Comparison of ENCODE assay signal across 10 mouse cellular contexts in genomic region chr4:149875986-149876501, GRCm38 (mm10).
A peak's percentile ranks its signal among the peaks of the same experiment; 100 is the strongest.
DNase-seq lines count a peak whose midpoint lies in the region; ATAC-seq and TF ChIP-seq lines count a peak whose summit lies in the region.
"Had no signal": no experiment of that assay in that cellular context is flagged by ENCODE, and none has a peak within 500 bp of the region (broad histone marks: within the 10 kb centered on the region; RNA-seq: fewer than 3 reads in every experiment).

No protein-coding gene starts in this region.

- H3K79me2 ChIP-seq in myocyte (ENCODE audit: control insufficient read depth, insufficient read depth), result no peaks in the 10 kb centered on the region

- no peaks in the 10 kb centered on the region for H3K27me3 ChIP-seq in intestine, embryonic 16.5 days (replicated peaks; ENCODE audit: control insufficient read depth, insufficient read depth, low read length)
- no peaks in the 10 kb centered on the region for H3K27me3 ChIP-seq in intestine, embryonic 15.5 days (replicated peaks)
- H3K27me3 ChIP-seq in hindbrain, embryonic 10.5 days (ENCODE audit: insufficient read depth, poor library complexity, severe bottlenecking), result peaks cover 22% of the 10 kb centered on the region
- H3K27me3 ChIP-seq in myocyte (ENCODE audit: control insufficient read depth, insufficient read depth, insufficient read length), result no peaks in the 10 kb centered on the region
- H3K27me3 ChIP-seq in kidney, embryonic 14.5 days (ENCODE audit: control insufficient read depth, insufficient read depth, low read length), result no peaks in the 10 kb centered on the region
- H3K27me3 ChIP-seq: embryonic facial prominence, embryonic 15.5 days had no signal

- no peak for ATAC-seq in intestine, embryonic 16.5 days
- no peak for ATAC-seq in intestine, embryonic 15.5 days
- ATAC-seq in kidney, embryonic 14.5 days (ENCODE audit: low FRiP score, low TSS enrichment), result no peak

- H3K4me1 ChIP-seq in intestine, embryonic 16.5 days (ENCODE audit: control insufficient read depth, insufficient read depth, low read length), result peaks cover 30% of the 10 kb centered on the region
- peaks cover 23% of the 10 kb centered on the region for H3K4me1 ChIP-seq in intestine, embryonic 15.5 days (replicated peaks)
- peaks cover 68% of the 10 kb centered on the region for H3K4me1 ChIP-seq in hindbrain, embryonic 10.5 days (replicated peaks)
- peaks cover 44% of the 10 kb centered on the region for H3K4me1 ChIP-seq in kidney, embryonic 14.5 days (ENCODE audit: control insufficient read depth, insufficient read depth, low read length)

- no peak overlapping the region for H3K4me3 ChIP-seq in intestine, embryonic 16.5 days (ENCODE audit: low read length)
- no peak overlapping the region for H3K4me3 ChIP-seq in intestine, embryonic 15.5 days (replicated peaks)
- H3K4me3 ChIP-seq in hindbrain, embryonic 10.5 days, result no peak overlapping the region
- no peak overlapping the region for H3K4me3 ChIP-seq in myocyte
- no peak overlapping the region for H3K4me3 ChIP-seq in kidney, embryonic 14.5 days (ENCODE audit: low read length)
- H3K4me3 ChIP-seq: embryonic facial prominence, embryonic 15.5 days had no signal

- no peak overlapping the region for H3ac ChIP-seq in myocyte (ENCODE audit: control insufficient read depth, insufficient read length)

- DNase-seq in embryo, embryonic 10.5 days (ENCODE audit: low spot score), result peak; percentile 75
- peak; percentile 59 for DNase-seq in hindbrain, embryonic 10.5 days (ENCODE audit: low spot score)
- DNase-seq in heart, postnatal 10 days, result no peak
- no peak for DNase-seq in urinary bladder, postnatal 14 days (ENCODE audit: low spot score)
- DNase-seq: kidney, adult 8-10 months had no signal

- 67% methylated on average over 8 of the region's 8 CpGs for WGBS in intestine, embryonic 16.5 days
- 72% methylated on average over 8 of the region's 8 CpGs for WGBS in intestine, embryonic 15.5 days
- 55% methylated on average over 8 of the region's 8 CpGs for WGBS in hindbrain, embryonic 10.5 days
- 54% methylated on average over 8 of the region's 8 CpGs for WGBS in kidney, embryonic 14.5 days

- intact Hi-C loops in heart, postnatal 10 days (cut with DNase I), result no loop called here

- no peak for TF ChIP-seq POLR2A in myocyte (IDR thresholded peaks at IDR 0.05; ENCODE audit: insufficient read length, low read depth)

- H3K27ac ChIP-seq in intestine, embryonic 16.5 days (ENCODE audit: low read length), result peak overlapping the region; percentile 52; the same call in 1 of the 2 replicates
- no peak overlapping the region for H3K27ac ChIP-seq in intestine, embryonic 15.5 days
- peak overlapping the region; percentile 79 for H3K27ac ChIP-seq in hindbrain, embryonic 10.5 days
- H3K27ac ChIP-seq in kidney, embryonic 14.5 days (ENCODE audit: low read depth, low read length), result no peak overlapping the region
- H3K27ac ChIP-seq: embryonic facial prominence, embryonic 15.5 days had no signal

- H3K36me3 ChIP-seq in intestine, embryonic 16.5 days (ENCODE audit: control insufficient read depth, insufficient read depth, low read length), result no peaks in the 10 kb centered on the region
- no peaks in the 10 kb centered on the region for H3K36me3 ChIP-seq in intestine, embryonic 15.5 days
- no peaks in the 10 kb centered on the region for H3K36me3 ChIP-seq in hindbrain, embryonic 10.5 days
- no peaks in the 10 kb centered on the region for H3K36me3 ChIP-seq in myocyte (ENCODE audit: control insufficient read depth, insufficient read depth)
- H3K36me3 ChIP-seq in kidney, embryonic 14.5 days (ENCODE audit: control insufficient read depth, insufficient read depth, low read length), result no peaks in the 10 kb centered on the region
- H3K36me3 ChIP-seq: embryonic facial prominence, embryonic 15.5 days had no signal

- H3K9me3 ChIP-seq in intestine, embryonic 16.5 days (ENCODE audit: control insufficient read depth, low read length), result no peaks in the 10 kb centered on the region
- H3K9me3 ChIP-seq in intestine, embryonic 15.5 days, result no peaks in the 10 kb centered on the region
- H3K9me3 ChIP-seq in hindbrain, embryonic 10.5 days, result no peaks in the 10 kb centered on the region
- no peaks in the 10 kb centered on the region for H3K9me3 ChIP-seq in kidney, embryonic 14.5 days (ENCODE audit: control insufficient read depth, low read length)
- H3K9me3 ChIP-seq: embryonic facial prominence, embryonic 15.5 days had no signal

- no peak overlapping the region for H3K9ac ChIP-seq in intestine, embryonic 16.5 days (ENCODE audit: low read depth, low read length)
- no peak overlapping the region for H3K9ac ChIP-seq in intestine, embryonic 15.5 days
- no peak overlapping the region; the same call in 1 of the 2 replicates for H3K9ac ChIP-seq in kidney, embryonic 14.5 days (ENCODE audit: low read depth, low read length)
- H3K9ac ChIP-seq: embryonic facial prominence, embryonic 15.5 days had no signal

- no peak overlapping the region for H3K4me2 ChIP-seq in intestine, embryonic 16.5 days (ENCODE audit: low read depth, low read length)
- no peak overlapping the region for H3K4me2 ChIP-seq in intestine, embryonic 15.5 days (replicated peaks)
- peak overlapping the region; percentile 24 for H3K4me2 ChIP-seq in myocyte (ENCODE audit: low read depth)
- no peak overlapping the region for H3K4me2 ChIP-seq in kidney, embryonic 14.5 days (replicated peaks; ENCODE audit: low read depth, low read length)
- H3K4me2 ChIP-seq: embryonic facial prominence, embryonic 15.5 days had no signal

TF ChIP-seq in myocyte, 11 proteins besides CTCF, POLR2A, EP300 and RAD21:
- TF ChIP-seq MYOG (IDR thresholded peaks at IDR 0.05; ENCODE audit: control insufficient read depth in 1 of 3, insufficient read depth in 1 of 3, insufficient read length in 2 of 3, low read depth in 2 of 3) (no peak), POLR2AphosphoS2 (IDR thresholded peaks at IDR 0.05; ENCODE audit: insufficient read length, low read depth) (no peak), SRF (IDR thresholded peaks at IDR 0.05; ENCODE audit: control insufficient read depth, insufficient read length, low read depth) (no peak), CEBPB (IDR thresholded peaks at IDR 0.05; ENCODE audit: insufficient read depth, poor library complexity, severe bottlenecking) (no peak), E2F4 (IDR thresholded peaks at IDR 0.05; ENCODE audit: insufficient read depth) (no peak), USF1 (IDR thresholded peaks at IDR 0.05; ENCODE audit: low read depth) (no peak), MYOD1 (IDR thresholded peaks at IDR 0.05; ENCODE audit: control insufficient read depth in 1 of 3, insufficient read length in 2 of 3, low read depth in 2 of 3) (no peak), TCF12 (IDR thresholded peaks at IDR 0.05; ENCODE audit: insufficient read depth, poor library complexity, severe bottlenecking) (no peak), TCF3 (IDR thresholded peaks at IDR 0.05; ENCODE audit: insufficient read length, low read depth) (no peak), MAX (IDR thresholded peaks at IDR 0.05; ENCODE audit: low read depth) (no peak), REST (IDR thresholded peaks at IDR 0.05; ENCODE audit: insufficient read depth, insufficient read length) (no peak)
TF ChIP-seq in myocyte: peak in this region for 0.

Comparison
In these comparisons a context has a peak if more than half of its experiments do, and no peak if none do; other contexts are left out.
1. H3K27ac ChIP-seq: peak in intestine, embryonic 16.5 days (single experiment) and hindbrain, embryonic 10.5 days (single experiment); none in intestine, embryonic 15.5 days (single experiment) and kidney, embryonic 14.5 days (single experiment).
2. DNase-seq: peak in embryo, embryonic 10.5 days (single experiment) and hindbrain, embryonic 10.5 days (single experiment); none in heart, postnatal 10 days (0 of 2) and urinary bladder, postnatal 14 days (single experiment).